Mouse (Mus musculus) testis, postnatal 14 days (tissue): ENCODE measurements around the gene Cacna2d3.

Source experiments
- DNase-seq: peaks from one replicate; pipeline ENCODE4 v3.0.0; 2021; ENCODE audit warnings: low spot score

Cacna2d3 gene

GRCm38 (mm10) chr14:28918871-28919270 lies 802.8 kb downstream of the Cacna2d3 start:
- DNase-seq: no peak

- no peak for DNase-seq
These were observed 806.7 kb downstream of the Cacna2d3 start for GRCm38 (mm10) chr14:28915004-28915403.

GRCm38 (mm10) chr14:28907659-28908058 lies 814.0 kb downstream of the Cacna2d3 start:
- no peak for DNase-seq

- DNase-seq: no peak
These were observed 829.1 kb downstream of the Cacna2d3 start for GRCm38 (mm10) chr14:28892530-28892929.

GRCm38 (mm10) chr14:28887373-28887772 lies 834.3 kb downstream of the Cacna2d3 start:
- no peak for DNase-seq

GRCm38 (mm10) chr14:28886661-28887060 lies 835.0 kb downstream of the Cacna2d3 start:
- DNase-seq: no peak

GRCm38 (mm10) chr14:28870983-28871382 lies 850.7 kb downstream of the Cacna2d3 start:
- no peak for DNase-seq

- DNase-seq: no peak
These were observed 851.3 kb downstream of the Cacna2d3 start for GRCm38 (mm10) chr14:28870382-28870781.

GRCm38 (mm10) chr14:28864925-28865324 lies 856.7 kb downstream of the Cacna2d3 start:
- no peak for DNase-seq

- no peak for DNase-seq
These were observed 860.5 kb downstream of the Cacna2d3 start for GRCm38 (mm10) chr14:28861142-28861541.
